Comparison of ENCODE assay signal across 13 mouse cellular contexts in the genomic region with DNA sequence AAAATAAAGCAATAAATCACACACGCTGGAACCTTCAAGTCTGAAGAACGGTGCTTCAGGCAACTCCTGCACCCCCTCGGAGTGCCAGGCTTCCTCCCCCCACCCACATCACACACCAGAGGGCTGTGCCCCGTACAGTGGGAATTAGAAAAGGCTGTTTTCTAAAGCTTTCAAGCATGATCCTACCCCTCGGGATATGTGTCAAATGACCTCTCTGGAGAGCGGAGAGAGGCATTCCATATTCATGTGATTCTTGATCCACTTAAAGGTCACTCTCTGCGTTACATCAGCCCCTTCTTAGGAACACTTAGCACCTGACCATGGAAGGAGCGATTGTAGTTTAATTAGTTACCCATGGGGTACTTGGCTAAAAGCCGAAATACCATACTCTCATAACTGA.
DNase-seq lines count a peak whose midpoint lies in the region; ATAC-seq and TF ChIP-seq lines count a peak whose summit lies in the region.
"Had no signal": no experiment of that assay in that cellular context is flagged by ENCODE, and none has a peak within 500 bp of the region (broad histone marks: within the 10 kb centered on the region; RNA-seq: fewer than 3 reads in every experiment).

No protein-coding gene starts in this region.

- 0 out of 2 replicates have a peak, but pooled peaks cover 7% of the 10 kb centered on the region for H3K27me3 ChIP-seq in hindbrain, embryonic 10.5 days (ENCODE audit: insufficient read depth, poor library complexity, severe bottlenecking)
- no peaks in the 10 kb centered on the region for H3K27me3 ChIP-seq in hindbrain, postnatal 0 days (ENCODE audit: insufficient read depth, low read length)
- no peaks in the 10 kb centered on the region for H3K27me3 ChIP-seq in hindbrain, embryonic 16.5 days (replicated peaks; ENCODE audit: control insufficient read depth, insufficient read depth, low read length)
- no peaks in the 10 kb centered on the region for H3K27me3 ChIP-seq in midbrain, embryonic 14.5 days (ENCODE audit: control insufficient read depth, insufficient read depth, low read length)
- no peaks in the 10 kb centered on the region for H3K27me3 ChIP-seq in heart, embryonic 12.5 days (replicated peaks)
- H3K27me3 ChIP-seq: limb, embryonic 15.5 days had no signal

- H3K36me3 ChIP-seq in hindbrain, embryonic 10.5 days, result no peaks in the 10 kb centered on the region
- H3K36me3 ChIP-seq in hindbrain, postnatal 0 days (ENCODE audit: insufficient read depth, low read length), result no peaks in the 10 kb centered on the region
- no peaks in the 10 kb centered on the region for H3K36me3 ChIP-seq in hindbrain, embryonic 16.5 days (ENCODE audit: control insufficient read depth, insufficient read depth, low read length)
- H3K36me3 ChIP-seq in midbrain, embryonic 14.5 days (ENCODE audit: control insufficient read depth, insufficient read depth, low read length), result no peaks in the 10 kb centered on the region
- no peaks in the 10 kb centered on the region for H3K36me3 ChIP-seq in heart, embryonic 12.5 days
- H3K36me3 ChIP-seq: limb, embryonic 15.5 days had no signal

- 57% methylated on average over 9 of the region's 9 CpGs for WGBS in hindbrain, embryonic 10.5 days
- 35% methylated on average over 9 of the region's 9 CpGs for WGBS in hindbrain, postnatal 0 days
- 27% methylated on average over 9 of the region's 9 CpGs for WGBS in hindbrain, embryonic 16.5 days
- WGBS in midbrain, embryonic 14.5 days, result 36% methylated on average over 9 of the region's 9 CpGs
- 68% methylated on average over 9 of the region's 9 CpGs for WGBS in heart, embryonic 12.5 days

- no peaks in the 10 kb centered on the region for H3K9me3 ChIP-seq in hindbrain, embryonic 10.5 days
- no peaks in the 10 kb centered on the region for H3K9me3 ChIP-seq in hindbrain, postnatal 0 days (ENCODE audit: low read length)
- H3K9me3 ChIP-seq in hindbrain, embryonic 16.5 days (ENCODE audit: control insufficient read depth, low read length), result no peaks in the 10 kb centered on the region
- no peaks in the 10 kb centered on the region for H3K9me3 ChIP-seq in midbrain, embryonic 14.5 days (ENCODE audit: control insufficient read depth, low read length)
- no peaks in the 10 kb centered on the region for H3K9me3 ChIP-seq in heart, embryonic 12.5 days (replicated peaks)
- H3K9me3 ChIP-seq: limb, embryonic 15.5 days had no signal

- H3K4me2 ChIP-seq in hindbrain, postnatal 0 days (ENCODE audit: low read depth, low read length), result no peak overlapping the region
- no peak overlapping the region for H3K4me2 ChIP-seq in hindbrain, embryonic 16.5 days (ENCODE audit: low read length)
- no peak overlapping the region for H3K4me2 ChIP-seq in midbrain, embryonic 14.5 days (ENCODE audit: low read length)
- H3K4me2 ChIP-seq in heart, embryonic 12.5 days, result no peak overlapping the region
- H3K4me2 ChIP-seq: limb, embryonic 15.5 days had no signal

- H3K9ac ChIP-seq in hindbrain, postnatal 0 days (replicated peaks; ENCODE audit: low read length), result no peak overlapping the region
- H3K9ac ChIP-seq in hindbrain, embryonic 16.5 days (ENCODE audit: low read depth, low read length), result no peak overlapping the region
- H3K9ac ChIP-seq in midbrain, embryonic 14.5 days (replicated peaks; ENCODE audit: low read length), result no peak overlapping the region
- H3K9ac ChIP-seq in heart, embryonic 12.5 days, result no peak overlapping the region
- H3K9ac ChIP-seq: limb, embryonic 15.5 days had no signal

- DNase-seq in hindbrain, embryonic 10.5 days (ENCODE audit: low spot score), result peak; percentile 8
- DNase-seq in hindbrain, postnatal 0 days (ENCODE audit: low spot score), result no peak
- DNase-seq in kidney, postnatal 14 days, result peak; percentile 65
- peak; percentile 53 for DNase-seq in midbrain, embryonic 14.5 days
- DNase-seq in testis, postnatal 10 days (ENCODE audit: low spot score), result no peak
- DNase-seq: cerebellum, adult 11-12 months; right cerebral cortex, adult 18-20 months; thymus, adult 18-20 months had no signal

- TF ChIP-seq CTCF in hindbrain, postnatal 0 days (IDR thresholded peaks at IDR 0.05; ENCODE audit: low read depth), result no peak

- no peak for ATAC-seq in hindbrain, postnatal 0 days
- ATAC-seq in hindbrain, embryonic 16.5 days, result peak; percentile 63
- peak; percentile 58; the same call in 1 of the 2 replicates for ATAC-seq in midbrain, embryonic 14.5 days (ENCODE audit: low FRiP score, low TSS enrichment)
- ATAC-seq in heart, embryonic 12.5 days (ENCODE audit: insufficient number of reproducible peaks, low FRiP score), result no peak
- ATAC-seq in megakaryocyte progenitor cell, adult 5-6 weeks (replicated peaks; ENCODE audit: poor library complexity), result no peak

- H3K27ac ChIP-seq in hindbrain, embryonic 10.5 days, result peak overlapping the region; percentile 46; the same call in 1 of the 2 replicates
- no peak overlapping the region for H3K27ac ChIP-seq in hindbrain, postnatal 0 days
- no peak overlapping the region for H3K27ac ChIP-seq in hindbrain, embryonic 16.5 days (ENCODE audit: low read depth, low read length)
- H3K27ac ChIP-seq in midbrain, embryonic 14.5 days (replicated peaks; ENCODE audit: low read depth, low read length), result no peak overlapping the region
- no peak overlapping the region for H3K27ac ChIP-seq in heart, embryonic 12.5 days (ENCODE audit: poor library complexity, severe bottlenecking)
- H3K27ac ChIP-seq: left cerebral cortex, adult 2 months; limb, embryonic 15.5 days had no signal

- no peak overlapping the region for H3K4me3 ChIP-seq in hindbrain, embryonic 10.5 days
- H3K4me3 ChIP-seq in hindbrain, postnatal 0 days (ENCODE audit: low read length), result no peak overlapping the region
- no peak overlapping the region for H3K4me3 ChIP-seq in hindbrain, embryonic 16.5 days (ENCODE audit: low read length)
- no peak overlapping the region for H3K4me3 ChIP-seq in midbrain, embryonic 14.5 days (replicated peaks; ENCODE audit: low read depth, low read length)
- no peak overlapping the region for H3K4me3 ChIP-seq in heart, embryonic 12.5 days
- H3K4me3 ChIP-seq: left cerebral cortex, adult 2 months; limb, embryonic 15.5 days had no signal

- peaks cover 29% of the 10 kb centered on the region for H3K4me1 ChIP-seq in hindbrain, embryonic 10.5 days (replicated peaks)
- H3K4me1 ChIP-seq in hindbrain, postnatal 0 days (ENCODE audit: insufficient read depth, low read length), result no peaks in the 10 kb centered on the region
- peaks cover 5% of the 10 kb centered on the region; the same call in 1 of the 2 replicates for H3K4me1 ChIP-seq in hindbrain, embryonic 16.5 days (ENCODE audit: control insufficient read depth, insufficient read depth, low read depth, low read length)
- peaks cover 8% of the 10 kb centered on the region; the same call in 1 of the 2 replicates for H3K4me1 ChIP-seq in midbrain, embryonic 14.5 days (ENCODE audit: control insufficient read depth, insufficient read depth, low read length)
- H3K4me1 ChIP-seq in heart, embryonic 12.5 days (replicated peaks), result no peaks in the 10 kb centered on the region
- H3K4me1 ChIP-seq: limb, embryonic 15.5 days had no signal

Comparison
In these comparisons a context has a peak if more than half of its experiments do, and no peak if none do; other contexts are left out.
1. DNase-seq: peak in hindbrain, embryonic 10.5 days (single experiment), kidney, postnatal 14 days (single experiment) and midbrain, embryonic 14.5 days (single experiment); none in hindbrain, postnatal 0 days (single experiment) and testis, postnatal 10 days (single experiment).
2. ATAC-seq: peak in hindbrain, embryonic 16.5 days (single experiment) and midbrain, embryonic 14.5 days (single experiment); none in hindbrain, postnatal 0 days (single experiment), heart, embryonic 12.5 days (single experiment) and megakaryocyte progenitor cell, adult 5-6 weeks (single experiment).